Mouse (Mus musculus) heart, adult 2 months (tissue): ENCODE data around the gene Map3k4.

Experiments used
- CTCF ChIP-seq: fragments of 200-600 bp; IDR thresholded peaks from 2 replicates; pipeline ENCODE4 v1.8.1; 2022; ENCODE audit warnings: antibody characterized with exemption, mild to moderate bottlenecking, moderate library complexity
- POLR2A ChIP-seq: fragments of 200-500 bp; IDR thresholded peaks from 2 replicates; pipeline ENCODE4 v1.6.1; 2011; ENCODE audit warnings: mild to moderate bottlenecking, low read depth, low read length, control low read depth; ENCODE audit not compliant: insufficient read depth

DNA sequence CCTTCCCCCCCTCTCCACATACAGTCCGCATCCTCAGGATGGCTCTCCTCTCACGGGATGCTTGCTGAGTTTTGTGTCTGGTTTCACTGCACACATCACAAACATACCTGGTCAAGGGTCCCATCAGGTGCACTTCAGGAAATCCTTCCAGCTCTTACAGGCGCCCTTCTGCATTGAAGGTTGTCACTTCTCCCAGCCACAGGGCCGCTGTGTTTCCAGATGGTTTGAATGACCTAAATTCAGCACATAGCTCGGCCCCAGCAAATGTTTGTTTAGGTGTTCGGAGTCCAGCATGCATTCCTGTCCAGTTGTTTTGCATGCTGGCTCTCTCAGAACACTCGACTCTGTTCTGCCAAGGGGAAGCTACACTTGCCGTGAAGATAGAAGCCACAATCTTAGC, 134.3 kb downstream of the Map3k4 start:
- no peak for TF ChIP-seq CTCF
- TF ChIP-seq POLR2A, result no peak
